Mouse (Mus musculus): ENCODE data around the gene Adcy1.

Gene Adcy1

GRCm38 (mm10) chr11:7136246-7136855, 73.1 kb downstream of the Adcy1 start:
- DNase-seq (ENCODE audit: low read depth): no peak

GRCm38 (mm10) chr11:7138370-7138769, 75.1 kb downstream of the Adcy1 start:
- no peak for DNase-seq (ENCODE audit: low read depth)

GRCm38 (mm10) chr11:7140449-7140848, 77.2 kb downstream of the Adcy1 start:
- no peak for DNase-seq (ENCODE audit: low read depth)

GRCm38 (mm10) chr11:7142725-7143124, 79.4 kb downstream of the Adcy1 start:
- DNase-seq (ENCODE audit: low read depth): peak; percentile 39

GRCm38 (mm10) chr11:7144369-7144768, 81.1 kb downstream of the Adcy1 start:
- no peak for DNase-seq (ENCODE audit: low read depth)

GRCm38 (mm10) chr11:7145221-7145620, 81.9 kb downstream of the Adcy1 start:
- DNase-seq (ENCODE audit: low read depth): no peak

GRCm38 (mm10) chr11:7147536-7147935, 84.2 kb downstream of the Adcy1 start:
- no peak for DNase-seq (ENCODE audit: low read depth)

GRCm38 (mm10) chr11:7147945-7148344, 84.7 kb downstream of the Adcy1 start:
- no peak for DNase-seq (ENCODE audit: low read depth)

- no peak for DNase-seq (ENCODE audit: low read depth)
These were observed 86.2 kb downstream of the Adcy1 start for GRCm38 (mm10) chr11:7149471-7149870.

- no peak for DNase-seq (ENCODE audit: low read depth)
These were observed 87.2 kb downstream of the Adcy1 start for GRCm38 (mm10) chr11:7150511-7150910.

- no peak for DNase-seq (ENCODE audit: low read depth)
These were observed 89.1 kb downstream of the Adcy1 start for GRCm38 (mm10) chr11:7152371-7152770.

- DNase-seq (ENCODE audit: low read depth): no peak
These were observed 89.8 kb downstream of the Adcy1 start for GRCm38 (mm10) chr11:7153081-7153480.

- no peak for DNase-seq (ENCODE audit: low read depth)
These were observed 93.1 kb downstream of the Adcy1 start for GRCm38 (mm10) chr11:7156427-7156826.

GRCm38 (mm10) chr11:7158196-7158595, 94.9 kb downstream of the Adcy1 start:
- no peak for DNase-seq (ENCODE audit: low read depth)

- DNase-seq (ENCODE audit: low read depth): no peak
These were observed 96.9 kb downstream of the Adcy1 start for GRCm38 (mm10) chr11:7160146-7160545.

GRCm38 (mm10) chr11:7160637-7161101, 97.4 kb downstream of the Adcy1 start:
- DNase-seq (ENCODE audit: low read depth): no peak

GRCm38 (mm10) chr11:7161502-7162174, 98.3 kb downstream of the Adcy1 start:
- DNase-seq (ENCODE audit: low read depth): no peak

GRCm38 (mm10) chr11:7164416-7164815, 101.1 kb downstream of the Adcy1 start:
- no peak for DNase-seq (ENCODE audit: low read depth)

GRCm38 (mm10) chr11:7169645-7170044, 106.4 kb downstream of the Adcy1 start:
- DNase-seq (ENCODE audit: low read depth): no peak

- no peak for DNase-seq (ENCODE audit: low read depth)
These were observed 110.4 kb downstream of the Adcy1 start for GRCm38 (mm10) chr11:7173664-7174063.

GRCm38 (mm10) chr11:7178724-7179123, 115.4 kb downstream of the Adcy1 start:
- no peak for DNase-seq (ENCODE audit: low read depth)

GRCm38 (mm10) chr11:7179276-7179675, 116.0 kb downstream of the Adcy1 start:
- DNase-seq (ENCODE audit: low read depth): no peak

GRCm38 (mm10) chr11:7182409-7183042, 119.2 kb downstream of the Adcy1 start:
- DNase-seq (ENCODE audit: low read depth): no peak

Data from fibroblast of lung, adult 2 months (primary cell).